Mouse (Mus musculus) cortical plate, adult 2 months (tissue): Measurements from ENCODE around the gene Pafah1b3. TPM values are rescaled to one million over a fixed set of nuclear protein-coding genes. Genes with fewer than 3 reads are reported as not detected.

ENCODE experiments used
- H3K27ac ChIP-seq: fragments of 200-500 bp; 2 replicates; pipeline ENCODE4 v1.5.1; 2012; ENCODE audit warnings: low read length, control low read depth, inconsistent platforms; ENCODE audit not compliant: insufficient read depth
- H3K4me1 ChIP-seq: fragments of 200-500 bp; 2 replicates; pipeline ENCODE4 v1.6.1; 2011; ENCODE audit warnings: low read length; ENCODE audit not compliant: control insufficient read depth, insufficient read depth
- H3K4me3 ChIP-seq: fragments of 200-500 bp; 2 replicates; pipeline ENCODE4 v1.5.1; 2011; ENCODE audit warnings: mild to moderate bottlenecking, low read length, control low read depth; ENCODE audit not compliant: insufficient read depth
- CTCF ChIP-seq: fragments of 200-500 bp; IDR thresholded peaks from 2 replicates; pipeline ENCODE4 v1.5.1; 2011; ENCODE audit warnings: mild to moderate bottlenecking, control low read depth, low read length; ENCODE audit not compliant: insufficient read depth; ENCODE audit errors: extremely low read depth
- POLR2A ChIP-seq: fragments of 200-500 bp; IDR thresholded peaks from 2 replicates; pipeline ENCODE4 v1.6.1; 2011; ENCODE audit warnings: mild to moderate bottlenecking, low read length, control low read depth; ENCODE audit not compliant: insufficient read depth; ENCODE audit errors: extremely low read depth
- polyA plus RNA-seq: library from polyadenylated mRNA; depleted of rRNA; stranded (reverse); fragments of >200 nt; gene quantifications from 2 replicates; pipeline ENCODE4 v1.2.3, GENCODE M21; 2012

The Pafah1b3 gene
- polyA plus RNA-seq, 1 experiment, result 20.5 TPM

- TF ChIP-seq CTCF (no peak), POLR2A (no peak)
- H3K27ac ChIP-seq, result 0 out of 2 replicates have a peak overlapping the region, but pooled peaks have one; percentile 33
- no peak overlapping the region for H3K4me3 ChIP-seq
- peaks cover 11% of the 10 kb centered on the region for H3K4me1 ChIP-seq
Observed at GRCm38 (mm10) chr7:25275555-25276298, 22.1 kb downstream of the Pafah1b3 start.

- H3K4me1 ChIP-seq, result peaks cover 12% of the 10 kb centered on the region
Observed at GRCm38 (mm10) chr7:25274996-25275395, 22.8 kb downstream of the Pafah1b3 start.

GRCm38 (mm10) chr7:25274571-25274970 lies 23.2 kb downstream of the Pafah1b3 start:
- no peak for TF ChIP-seq CTCF
- no peak for TF ChIP-seq POLR2A
- H3K4me1 ChIP-seq, result peaks cover 16% of the 10 kb centered on the region
- no peak overlapping the region for H3K27ac ChIP-seq
- H3K4me3 ChIP-seq, result no peak overlapping the region

More at GRCm38 (mm10) chr7:25274996-25275395, 22.8 kb downstream of the Pafah1b3 start:
- no peak overlapping the region for H3K27ac ChIP-seq
- no peak overlapping the region for H3K4me3 ChIP-seq
- no peak for TF ChIP-seq POLR2A
- TF ChIP-seq CTCF, result no peak

GRCm38 (mm10) chr7:25273259-25274241 lies 24.2 kb downstream of the Pafah1b3 start:
- Histone ChIP-seq H3K27ac (no peak overlapping the region), H3K4me3 (no peak overlapping the region), H3K4me1 (peaks cover 18% of the 10 kb centered on the region)
- no peak for TF ChIP-seq POLR2A
- no peak for TF ChIP-seq CTCF

- no peak overlapping the region for H3K27ac ChIP-seq
- peaks cover 18% of the 10 kb centered on the region for H3K4me1 ChIP-seq
- H3K4me3 ChIP-seq, result no peak overlapping the region
- TF ChIP-seq CTCF (no peak), POLR2A (no peak)
Observed at GRCm38 (mm10) chr7:25272445-25273258, 25.1 kb downstream of the Pafah1b3 start.

GRCm38 (mm10) chr7:25271651-25272444 lies 25.9 kb downstream of the Pafah1b3 start:
- Histone ChIP-seq H3K4me1 (peaks cover 18% of the 10 kb centered on the region), H3K27ac (no peak overlapping the region), H3K4me3 (no peak overlapping the region)
- TF ChIP-seq CTCF (no peak), POLR2A (no peak)

- H3K4me3 ChIP-seq, result no peak overlapping the region
- no peak for TF ChIP-seq POLR2A
- no peak for TF ChIP-seq CTCF
- H3K27ac ChIP-seq, result no peak overlapping the region
- peaks cover 15% of the 10 kb centered on the region for H3K4me1 ChIP-seq
Observed at GRCm38 (mm10) chr7:25270652-25271633, 26.8 kb downstream of the Pafah1b3 start.
